Mouse (Mus musculus) urinary bladder, postnatal 0 days (tissue): Measurements from ENCODE around the gene Cyb5b. TPM values are rescaled to one million over a fixed set of nuclear protein-coding genes. Genes with fewer than 3 reads are reported as not detected.

Experiments
- polyA plus RNA-seq: library from polyadenylated mRNA; unstranded; fragments of >200 nt; fragmentation: Nextera tagmentation; extraction: Ambion mirVana; gene quantifications from 2 replicates; pipeline ENCODE4 v1.2.1, GENCODE M21; 2015

The Cyb5b gene
- polyA plus RNA-seq, result 60.2 and 81.9 TPM in 2 replicates

DNA sequence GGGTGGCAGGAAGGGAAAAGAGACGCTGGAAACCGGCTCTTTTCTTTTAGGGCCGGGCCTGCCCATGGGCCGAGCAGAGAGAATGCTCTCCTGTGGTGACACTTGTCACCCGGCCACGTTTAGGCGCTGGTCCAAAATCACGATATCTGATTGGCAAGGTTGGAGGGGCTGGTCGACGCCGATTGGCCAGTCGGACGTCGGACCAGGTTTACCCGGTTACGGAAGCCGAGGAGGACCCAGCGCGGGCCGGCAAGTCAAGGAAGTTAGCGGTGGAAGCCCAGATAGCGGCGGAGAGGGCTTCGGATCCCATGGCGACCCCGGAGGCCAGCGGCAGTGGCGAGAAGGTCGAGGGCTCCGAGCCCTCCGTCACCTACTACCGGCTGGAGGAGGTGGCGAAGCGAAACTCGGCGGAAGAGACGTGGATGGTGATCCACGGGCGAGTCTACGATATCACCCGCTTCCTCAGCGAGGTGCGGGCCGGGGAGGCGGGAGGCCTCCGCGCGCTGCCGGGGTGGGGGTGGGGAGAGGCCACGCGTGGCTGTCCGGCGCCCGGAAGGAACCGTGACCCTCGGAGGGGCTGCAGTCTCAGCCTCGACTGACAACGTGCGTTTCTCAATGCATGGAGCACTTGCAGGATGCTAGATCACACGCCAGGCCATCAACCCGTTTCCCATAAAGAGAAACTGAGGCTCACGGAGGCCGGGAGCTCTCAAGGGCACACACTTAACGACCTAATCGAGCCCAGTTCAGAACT is at the start of gene Cyb5b:
TSS of gene Cyb5b (plus strand) at position 237 of the 754 bp plus-strand sequence.

Other genes starting within 250 kb of the Cyb5b start
- gene Sntb2, start 214.9 kb upstream of the Cyb5b start, polyA plus RNA-seq, result 20.7 and 21.9 TPM in 2 replicates
- gene Vps4a, start 119.4 kb upstream of the Cyb5b start, polyA plus RNA-seq, result 57.0 and 64.7 TPM in 2 replicates
- 20.5 and 25.6 TPM in 2 replicates for gene Pdf, start 102.0 kb upstream of the Cyb5b start, polyA plus RNA-seq
- 20.7 and 22.7 TPM in 2 replicates for gene Cog8, start 94.0 kb upstream of the Cyb5b start, polyA plus RNA-seq
- 55.4 and 59.0 TPM in 2 replicates for gene Nip7, start 93.8 kb upstream of the Cyb5b start, polyA plus RNA-seq
- not detected in 2 replicates for gene Tmed6, start 85.0 kb upstream of the Cyb5b start, polyA plus RNA-seq
- 7.1 and 8.7 TPM in 2 replicates for gene Terf2, start 54.1 kb upstream of the Cyb5b start, polyA plus RNA-seq
- gene Nfat5, start 142.8 kb downstream of the Cyb5b start, polyA plus RNA-seq, result 9.2 and 9.5 TPM in 2 replicates